Mouse (Mus musculus) cortical plate, adult 2 months (tissue): ENCODE data around the gene Acot7.

Source experiments
- CTCF ChIP-seq: fragments of 200-500 bp; IDR thresholded peaks from 2 replicates; pipeline ENCODE4 v1.5.1; 2011; ENCODE audit warnings: mild to moderate bottlenecking, control low read depth, low read length; ENCODE audit not compliant: insufficient read depth; ENCODE audit errors: extremely low read depth
- POLR2A ChIP-seq: fragments of 200-500 bp; IDR thresholded peaks from 2 replicates; pipeline ENCODE4 v1.6.1; 2011; ENCODE audit warnings: mild to moderate bottlenecking, low read length, control low read depth; ENCODE audit not compliant: insufficient read depth; ENCODE audit errors: extremely low read depth

- TF ChIP-seq CTCF (no peak), POLR2A (peak; percentile 45; the same call in 1 of the 2 replicates)
Measured at GRCm38 (mm10) chr4:152296874-152297861, 119.2 kb downstream of the Acot7 start, which contains the start of gene Icmt.
